Mouse (Mus musculus) megakaryocyte, embryonic 14.5 days (primary cell): ENCODE measurements around the gene Zfp719. TPM values are rescaled to one million over a fixed set of nuclear protein-coding genes. Genes with fewer than 3 reads are reported as not detected.

Source experiments
- H3K27me3 ChIP-seq: replicated peaks from 2 replicates; pipeline ENCODE3; 2012; ENCODE audit warnings: inconsistent platforms
- H3K36me3 ChIP-seq: replicated peaks from 2 replicates; pipeline ENCODE3; 2012; ENCODE audit warnings: low read length, inconsistent platforms, mixed read lengths
- H3K4me1 ChIP-seq: 2 replicates; pipeline ENCODE4 v1.6.1; 2012; ENCODE audit warnings: inconsistent platforms
- H3K4me3 ChIP-seq: replicated peaks from 2 replicates; pipeline ENCODE3; 2012; ENCODE audit warnings: moderate library complexity, mild to moderate bottlenecking, inconsistent platforms
- H3K9me3 ChIP-seq: 2 replicates; pipeline ENCODE4 v1.6.1; 2012; ENCODE audit warnings: inconsistent platforms
- FLI1 ChIP-seq: IDR thresholded peaks from 2 replicates; pipeline ENCODE4 v1.6.1; 2012; ENCODE audit warnings: low read length, inconsistent platforms, mixed read lengths
- GATA1 ChIP-seq: IDR thresholded peaks from 3 replicates; pipeline ENCODE4 v1.6.1; 2012; ENCODE audit warnings: mixed read lengths, low read length, inconsistent platforms, borderline replicate concordance
- polyA plus RNA-seq: library from polyadenylated mRNA; stranded (reverse); fragments of >175 nt; gene quantifications from 2 replicates; pipeline ENCODE4 v1.2.3, GENCODE M21; 2012; ENCODE audit warnings: low replicate concordance; ENCODE audit not compliant: insufficient read depth

The Zfp719 gene
- polyA plus RNA-seq, 1 experiment, result 0.62 TPM

- H3K9me3 ChIP-seq, result peaks cover 5% of the 10 kb centered on the region; the same call in 1 of the 2 replicates
- H3K36me3 ChIP-seq, result no peaks in the 10 kb centered on the region
- peaks cover 10% of the 10 kb centered on the region for H3K4me1 ChIP-seq
- H3K27me3 ChIP-seq, result peaks cover 25% of the 10 kb centered on the region
- TF ChIP-seq FLI1, result no peak
- TF ChIP-seq GATA1, result no peak
- peak within 1 kb of the TSS; percentile 67 for H3K4me3 ChIP-seq
Measured at GRCm38 (mm10) chr7:43606896-43607742, 27.7 kb downstream of the Zfp719 start, which contains the start of gene Zfp819. Gene Zfp819, plus strand, starts transcription at chr7:43607169.

- Histone ChIP-seq H3K27me3 (peaks cover 25% of the 10 kb centered on the region), H3K4me1 (peaks cover 8% of the 10 kb centered on the region), H3K36me3 (no peaks in the 10 kb centered on the region), H3K9me3 (peaks cover 5% of the 10 kb centered on the region; the same call in 1 of the 2 replicates), H3K4me3 (no peak overlapping the region)
- TF ChIP-seq FLI1, result no peak
- no peak for TF ChIP-seq GATA1
Measured at GRCm38 (mm10) chr7:43607743-43608287, 28.4 kb downstream of the Zfp719 start.

GRCm38 (mm10) chr7:43608316-43608824, 29.0 kb downstream of the Zfp719 start:
- Histone ChIP-seq H3K9me3 (peaks cover 5% of the 10 kb centered on the region; the same call in 1 of the 2 replicates), H3K4me3 (no peak overlapping the region)

GRCm38 (mm10) chr7:43613816-43614551, 34.6 kb downstream of the Zfp719 start:
- no peaks in the 10 kb centered on the region for H3K9me3 ChIP-seq
- H3K4me3 ChIP-seq, result no peak overlapping the region
- H3K36me3 ChIP-seq, result no peaks in the 10 kb centered on the region
- H3K4me1 ChIP-seq, result no peaks in the 10 kb centered on the region
- peaks cover 6% of the 10 kb centered on the region for H3K27me3 ChIP-seq
- TF ChIP-seq FLI1, result no peak
- TF ChIP-seq GATA1, result no peak

More at GRCm38 (mm10) chr7:43608316-43608824, 29.0 kb downstream of the Zfp719 start:
- TF ChIP-seq FLI1, result no peak
- no peak for TF ChIP-seq GATA1
- H3K4me1 ChIP-seq, result peaks cover 8% of the 10 kb centered on the region
- no peaks in the 10 kb centered on the region for H3K36me3 ChIP-seq
- H3K27me3 ChIP-seq, result peaks cover 25% of the 10 kb centered on the region

GRCm38 (mm10) chr7:43622927-43623326, 43.5 kb downstream of the Zfp719 start:
- Histone ChIP-seq H3K9me3 (no peaks in the 10 kb centered on the region), H3K36me3 (no peaks in the 10 kb centered on the region), H3K4me3 (no peak overlapping the region), H3K4me1 (peaks cover 12% of the 10 kb centered on the region), H3K27me3 (peaks cover 7% of the 10 kb centered on the region)
- TF ChIP-seq FLI1, result no peak
- no peak for TF ChIP-seq GATA1

- no peaks in the 10 kb centered on the region for H3K36me3 ChIP-seq
- peaks cover 7% of the 10 kb centered on the region for H3K27me3 ChIP-seq
- H3K4me3 ChIP-seq, result no peak overlapping the region
- no peaks in the 10 kb centered on the region for H3K9me3 ChIP-seq
- TF ChIP-seq GATA1 (no peak), FLI1 (no peak)
- H3K4me1 ChIP-seq, result peaks cover 12% of the 10 kb centered on the region
Measured at GRCm38 (mm10) chr7:43623819-43624218, 44.4 kb downstream of the Zfp719 start.

GRCm38 (mm10) chr7:43625065-43625464, 45.7 kb downstream of the Zfp719 start:
- Histone ChIP-seq H3K9me3 (no peaks in the 10 kb centered on the region), H3K36me3 (no peaks in the 10 kb centered on the region), H3K4me3 (no peak overlapping the region), H3K27me3 (peaks cover 7% of the 10 kb centered on the region), H3K4me1 (peaks cover 12% of the 10 kb centered on the region)
- no peak for TF ChIP-seq FLI1
- no peak for TF ChIP-seq GATA1

- Histone ChIP-seq H3K4me1 (peaks cover 12% of the 10 kb centered on the region), H3K27me3 (peaks cover 7% of the 10 kb centered on the region), H3K36me3 (no peaks in the 10 kb centered on the region), H3K4me3 (no peak overlapping the region), H3K9me3 (no peaks in the 10 kb centered on the region)
- TF ChIP-seq FLI1 (no peak), GATA1 (no peak)
Measured at GRCm38 (mm10) chr7:43625794-43626422, 46.5 kb downstream of the Zfp719 start.

GRCm38 (mm10) chr7:43633940-43634339, 54.5 kb downstream of the Zfp719 start:
- H3K4me1 ChIP-seq, result peaks cover 8% of the 10 kb centered on the region; the same call in 1 of the 2 replicates
- no peaks in the 10 kb centered on the region for H3K9me3 ChIP-seq
- H3K36me3 ChIP-seq, result no peaks in the 10 kb centered on the region
- TF ChIP-seq FLI1 (no peak), GATA1 (no peak)
- H3K27me3 ChIP-seq, result no peaks in the 10 kb centered on the region
- no peak overlapping the region for H3K4me3 ChIP-seq
